Mouse (Mus musculus) hindbrain, embryonic 14.5 days (tissue): ENCODE results near the gene Celf1. TPM values are rescaled to one million over a fixed set of nuclear protein-coding genes. Genes with fewer than 3 reads are reported as not detected.

Experiments used
- ATAC-seq: fragments of 200-750 bp; cut with Nextera tagmentation; 2 replicates; pipeline ENCODE4 v1.8.0; 2017; ENCODE audit warnings: moderate number of reproducible peaks, mild to moderate bottlenecking, moderate TSS enrichment, moderate library complexity; ENCODE audit not compliant: low FRiP score
- DNase-seq: peaks from one replicate; pipeline ENCODE4 v3.0.0-alpha.2; 2015; ENCODE audit warnings: low spot score
- H3K27ac ChIP-seq: fragments of 300-500 bp; sonication (generic); 2 replicates; pipeline ENCODE4 v1.5.1; 2014; ENCODE audit warnings: mild to moderate bottlenecking, moderate library complexity
- H3K27me3 ChIP-seq: fragments of 300-500 bp; sonication (generic); 2 replicates; pipeline ENCODE4 v1.6.1; 2014; ENCODE audit warnings: mild to moderate bottlenecking, low read length, mixed read lengths; ENCODE audit not compliant: control insufficient read depth, insufficient read depth
- H3K36me3 ChIP-seq: fragments of 300-500 bp; sonication (generic); replicated peaks from 2 replicates; pipeline ENCODE4 v1.6.1; 2014; ENCODE audit not compliant: control insufficient read depth, insufficient read depth
- H3K4me1 ChIP-seq: fragments of 300-500 bp; sonication (generic); replicated peaks from 2 replicates; pipeline ENCODE4 v1.6.1; 2014; ENCODE audit warnings: antibody characterized with exemption, low read length, mixed read lengths; ENCODE audit not compliant: control insufficient read depth, insufficient read depth
- H3K4me2 ChIP-seq: fragments of 300-500 bp; sonication (generic); replicated peaks from 2 replicates; pipeline ENCODE4 v1.6.1; 2014; ENCODE audit warnings: mild to moderate bottlenecking, moderate library complexity
- H3K4me3 ChIP-seq: fragments of 300-500 bp; sonication (generic); replicated peaks from 2 replicates; pipeline ENCODE4 v1.5.1; 2014; ENCODE audit warnings: mild to moderate bottlenecking, low read length
- H3K9ac ChIP-seq: fragments of 300-500 bp; sonication (generic); 2 replicates; pipeline ENCODE4 v1.6.1; 2014
- H3K9me3 ChIP-seq: fragments of 300-500 bp; sonication (generic); 2 replicates; pipeline ENCODE4 v1.6.1; 2016; ENCODE audit warnings: low read length; ENCODE audit not compliant: control insufficient read depth
- WGBS: fragments of 180-500 bp; shearing (Covaris S2); extraction: QIAGEN DNeasy Blood & Tissue Kit; methylation state at CpG from one replicate; pipeline ENCODE4 v1.1.7; 2014; 5-methylcytosine and 5-hydroxymethylcytosine counted together
- polyA plus RNA-seq: library from polyadenylated mRNA; unstranded; fragments of >200 nt; fragmentation: Nextera tagmentation; extraction: Ambion mirVana; gene quantifications from 2 replicates; pipeline ENCODE4 v1.2.1, GENCODE M21; 2014

The Celf1 gene
- polyA plus RNA-seq, 1 experiment from 2014 or later = 75.2 TPM

- ATAC-seq (no peak), DNase-seq (no peak)
- Histone ChIP-seq H3K4me2 (no peak overlapping the region), H3K36me3 (no peaks in the 10 kb centered on the region), H3K27ac (no peak overlapping the region), H3K9ac (no peak overlapping the region), H3K27me3 (no peaks in the 10 kb centered on the region), H3K4me3 (no peak overlapping the region), H3K4me1 (no peaks in the 10 kb centered on the region), H3K9me3 (no peaks in the 10 kb centered on the region)
- 79% methylated on average over 8 of the region's 8 CpGs for WGBS
These were observed 8.4 kb upstream of the Celf1 start for GRCm38 (mm10) chr2:90931829-90932228.

- Histone ChIP-seq H3K4me1 (no peaks in the 10 kb centered on the region), H3K27me3 (no peaks in the 10 kb centered on the region), H3K4me2 (no peak overlapping the region), H3K9me3 (no peaks in the 10 kb centered on the region), H3K36me3 (no peaks in the 10 kb centered on the region), H3K4me3 (no peak overlapping the region), H3K27ac (no peak overlapping the region), H3K9ac (no peak overlapping the region)
- ATAC-seq (no peak), DNase-seq (no peak)
- WGBS = 80% methylated on average over 2 of the region's 2 CpGs
These were observed 7.9 kb upstream of the Celf1 start for GRCm38 (mm10) chr2:90932273-90932672.

- no peak overlapping the region for H3K27ac ChIP-seq
- ATAC-seq (no peak), DNase-seq (no peak)
- peaks cover 20% of the 10 kb centered on the region for H3K4me1 ChIP-seq
- H3K4me3 ChIP-seq = no peak overlapping the region
- H3K9ac ChIP-seq = no peak overlapping the region
- H3K36me3 ChIP-seq = no peaks in the 10 kb centered on the region
- 82% methylated on average over 3 of the region's 3 CpGs for WGBS
- no peaks in the 10 kb centered on the region for H3K9me3 ChIP-seq
- H3K27me3 ChIP-seq = no peaks in the 10 kb centered on the region
- H3K4me2 ChIP-seq = no peak overlapping the region
These were observed 1.8 kb upstream of the Celf1 start for GRCm38 (mm10) chr2:90938362-90938761.

- H3K27me3 ChIP-seq = no peaks in the 10 kb centered on the region
- H3K9me3 ChIP-seq = no peaks in the 10 kb centered on the region
- H3K27ac ChIP-seq = peak overlapping the region; percentile 88
- ATAC-seq (peak; percentile 71), DNase-seq (peak; percentile 48)
- peak overlapping the region; percentile 90 for H3K9ac ChIP-seq
- peaks cover 21% of the 10 kb centered on the region for H3K4me1 ChIP-seq
- H3K36me3 ChIP-seq = no peaks in the 10 kb centered on the region
- 49% methylated on average over 8 of the region's 8 CpGs for WGBS
- peak overlapping the region; percentile 68 for H3K4me2 ChIP-seq
- H3K4me3 ChIP-seq = peak overlapping the region; percentile 93
These were observed 432 bp upstream of the Celf1 start for GRCm38 (mm10) chr2:90939750-90940149.

- WGBS = 42% methylated on average over 2 of the region's 2 CpGs
- Histone ChIP-seq H3K27me3 (no peaks in the 10 kb centered on the region), H3K4me3 (peak overlapping the region; percentile 93), H3K4me2 (peak overlapping the region; percentile 68), H3K4me1 (peaks cover 24% of the 10 kb centered on the region), H3K36me3 (no peaks in the 10 kb centered on the region), H3K9ac (peak overlapping the region; percentile 90), H3K9me3 (no peaks in the 10 kb centered on the region), H3K27ac (no peak overlapping the region)
- DNase-seq (no peak), ATAC-seq (no peak)
These were observed 1.6 kb downstream of the Celf1 start for GRCm38 (mm10) chr2:90941744-90942143.

- H3K9ac ChIP-seq = no peak overlapping the region
- H3K9me3 ChIP-seq = no peaks in the 10 kb centered on the region
- ATAC-seq (no peak), DNase-seq (no peak)
- H3K27ac ChIP-seq = no peak overlapping the region
- WGBS = 85% methylated on average over 5 of the region's 5 CpGs
- 0 out of 2 replicates have a peak, but pooled peaks cover 6% of the 10 kb centered on the region for H3K36me3 ChIP-seq
- H3K27me3 ChIP-seq = no peaks in the 10 kb centered on the region
- no peak overlapping the region for H3K4me3 ChIP-seq
- H3K4me1 ChIP-seq = no peaks in the 10 kb centered on the region
- H3K4me2 ChIP-seq = no peak overlapping the region
These were observed 10.0 kb downstream of the Celf1 start for GRCm38 (mm10) chr2:90950149-90950548.

GRCm38 (mm10) chr2:90950582-90951194, 10.5 kb downstream of the Celf1 start:
- no peaks in the 10 kb centered on the region for H3K9me3 ChIP-seq
- no peaks in the 10 kb centered on the region for H3K27me3 ChIP-seq
- peak; percentile 17; the same call in 1 of the 2 replicates for ATAC-seq

GRCm38 (mm10) chr2:90953461-90953860, 13.3 kb downstream of the Celf1 start:
- WGBS = 60% methylated on average over 3 of the region's 3 CpGs
- Histone ChIP-seq H3K4me1 (peaks cover 14% of the 10 kb centered on the region), H3K4me3 (no peak overlapping the region), H3K27ac (no peak overlapping the region), H3K9ac (no peak overlapping the region), H3K36me3 (0 out of 2 replicates have a peak, but pooled peaks cover 6% of the 10 kb centered on the region), H3K27me3 (no peaks in the 10 kb centered on the region), H3K4me2 (no peak overlapping the region), H3K9me3 (no peaks in the 10 kb centered on the region)
- DNase-seq (no peak), ATAC-seq (no peak)

More at GRCm38 (mm10) chr2:90950582-90951194, 10.5 kb downstream of the Celf1 start:
- Histone ChIP-seq H3K4me1 (peaks cover 5% of the 10 kb centered on the region), H3K9ac (no peak overlapping the region), H3K36me3 (0 out of 2 replicates have a peak, but pooled peaks cover 6% of the 10 kb centered on the region), H3K4me3 (no peak overlapping the region), H3K27ac (no peak overlapping the region), H3K4me2 (no peak overlapping the region)
- no peak for DNase-seq

GRCm38 (mm10) chr2:90956053-90956452, 15.9 kb downstream of the Celf1 start:
- ATAC-seq (no peak), DNase-seq (peak; percentile 41)
- Histone ChIP-seq H3K9ac (no peak overlapping the region), H3K9me3 (no peaks in the 10 kb centered on the region), H3K36me3 (no peaks in the 10 kb centered on the region), H3K27me3 (no peaks in the 10 kb centered on the region), H3K4me2 (no peak overlapping the region), H3K4me1 (peaks cover 14% of the 10 kb centered on the region), H3K4me3 (no peak overlapping the region), H3K27ac (0 out of 2 replicates have a peak overlapping the region, but pooled peaks have one; percentile 22)
- 13% methylated on average over 1 of the region's 1 CpGs for whole genome bisulfite sequencing

- H3K9me3 ChIP-seq = no peaks in the 10 kb centered on the region
- ATAC-seq (no peak), DNase-seq (no peak)
- H3K9ac ChIP-seq = no peak overlapping the region
- H3K36me3 ChIP-seq = no peaks in the 10 kb centered on the region
- no peak overlapping the region for H3K4me2 ChIP-seq
- H3K4me1 ChIP-seq = peaks cover 14% of the 10 kb centered on the region
- 96% methylated on average over 3 of the region's 3 CpGs for WGBS
- no peak overlapping the region for H3K4me3 ChIP-seq
- no peaks in the 10 kb centered on the region for H3K27me3 ChIP-seq
- no peak overlapping the region for H3K27ac ChIP-seq
These were observed 18.7 kb downstream of the Celf1 start for GRCm38 (mm10) chr2:90958856-90959255.
